Mouse (Mus musculus) layer of hippocampus, adult 2 months (tissue): ENCODE measurements around the gene Elof1. TPM values are rescaled to one million over a fixed set of nuclear protein-coding genes. Genes with fewer than 3 reads are reported as not detected.

ENCODE experiments used
- DNase-seq, 2 experiments: peaks; one replicate each; pipeline ENCODE4 v3.0.0; 2022; ENCODE audit warnings: low spot score in 2 of 2
- H3K27ac ChIP-seq: fragments of 200-600 bp; 2 replicates; pipeline ENCODE4 v1.8.1; 2022
- H3K4me3 ChIP-seq: fragments of 200-600 bp; 2 replicates; pipeline ENCODE4 v1.8.1; 2022; ENCODE audit warnings: mild to moderate bottlenecking
- CTCF ChIP-seq: fragments of 200-600 bp; conservative IDR thresholded peaks from 2 replicates; pipeline ENCODE4 v1.8.1; 2022; ENCODE audit warnings: antibody characterized with exemption, mild to moderate bottlenecking, moderate library complexity
- total RNA-seq, 2 experiments: library from RNA; stranded (reverse); gene quantifications; 2 replicates each; pipeline ENCODE4 v1.2.3; 2021

Gene Elof1
- total RNA-seq, 2 experiments from 2014 or later: 54.6 to 54.8 TPM

DNA sequence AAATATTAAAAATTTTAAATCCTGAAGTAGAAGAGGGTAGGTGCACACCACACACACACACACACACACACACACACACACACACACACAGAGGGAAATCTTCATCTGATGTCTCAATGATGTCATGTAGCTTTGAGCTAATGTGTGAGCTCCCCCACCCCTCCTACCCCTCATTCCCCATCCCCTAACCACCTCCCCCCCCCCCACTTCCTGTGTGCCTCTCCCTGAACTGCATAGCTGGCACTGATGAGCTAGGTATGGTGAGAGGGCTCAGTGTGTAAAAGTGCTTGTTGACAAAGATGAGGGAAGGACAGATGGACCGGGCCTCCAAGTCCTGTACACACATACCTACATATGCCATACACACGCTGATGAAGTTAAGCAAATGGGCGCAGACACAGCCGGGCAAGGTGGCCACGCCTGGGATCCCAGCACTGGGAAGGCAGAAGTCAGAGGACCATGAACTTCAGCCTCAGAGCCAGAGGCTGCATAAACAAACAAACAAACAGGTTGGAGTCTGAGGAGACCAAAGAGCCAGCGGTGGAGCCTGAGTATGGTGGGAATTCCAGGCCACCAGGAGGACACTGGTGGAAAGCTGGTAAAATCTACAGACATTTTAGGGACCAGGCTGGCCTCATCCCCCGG, 17.4 kb upstream of the Elof1 start:
- TF ChIP-seq CTCF: no peak
- Histone ChIP-seq H3K27ac (no peak overlapping the region), H3K4me3 (no peak overlapping the region)
- DNase-seq: no peak

DNA sequence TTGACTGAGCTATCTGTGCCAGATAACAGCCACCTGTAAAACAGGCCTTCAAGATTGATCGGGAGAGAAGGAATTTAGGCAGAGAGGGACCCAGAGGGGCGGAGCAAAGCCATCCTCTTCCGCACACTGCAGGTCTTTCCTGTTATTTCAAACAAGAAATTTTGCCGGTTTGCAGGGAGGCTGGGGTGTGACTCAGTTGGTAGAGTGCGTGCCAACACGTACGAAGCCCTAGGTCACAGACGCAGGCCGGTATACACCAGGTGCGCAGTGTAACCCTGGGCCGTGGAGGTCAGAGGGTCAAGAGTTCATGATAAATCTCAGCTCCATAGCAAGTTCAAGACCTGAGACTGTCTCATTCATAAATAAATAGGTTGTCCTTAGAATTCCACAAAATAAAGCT, 15.2 kb upstream of the Elof1 start:
- DNase-seq: no peak
- no peak overlapping the region for H3K4me3 ChIP-seq
- no peak for TF ChIP-seq CTCF
- H3K27ac ChIP-seq: no peak overlapping the region

DNA sequence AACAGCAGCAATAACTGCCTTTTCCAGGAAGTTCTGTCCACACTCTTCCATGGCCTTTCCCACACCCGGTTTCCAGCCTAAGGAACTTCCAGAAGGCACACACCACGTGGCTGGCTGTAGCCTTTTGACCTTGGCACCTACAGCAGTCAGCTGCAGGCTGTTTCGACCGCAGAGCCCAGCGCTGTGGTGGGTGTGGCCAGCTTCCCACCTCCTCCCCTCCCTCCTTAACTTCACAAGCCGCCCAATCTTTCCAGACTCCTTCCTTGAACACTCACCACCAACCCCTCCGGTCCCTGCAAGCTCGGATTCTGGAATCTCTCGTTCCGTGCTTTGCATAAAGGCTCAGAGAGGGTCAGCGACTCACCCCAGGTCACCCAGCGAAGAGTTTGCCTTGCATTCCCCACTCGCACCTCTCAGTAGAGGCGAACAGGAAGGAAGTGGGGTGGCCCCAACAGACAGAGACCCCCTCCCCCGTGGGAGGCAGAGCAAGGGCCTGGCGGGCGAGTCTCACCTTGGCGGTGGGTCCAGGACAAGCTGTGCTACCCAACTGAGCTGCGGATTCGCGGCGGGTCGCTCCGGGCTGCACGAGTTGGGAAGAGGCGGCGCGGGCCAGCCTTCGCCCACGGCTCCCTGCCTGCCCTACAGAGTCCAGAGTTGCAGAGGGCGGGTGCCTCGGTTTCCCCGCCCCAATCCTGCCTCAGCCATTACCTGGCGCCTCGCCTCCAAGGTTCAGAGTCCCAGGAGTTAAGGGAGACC, 14.4 kb upstream of the Elof1 start:
- no peak for TF ChIP-seq CTCF
- no peak overlapping the region for H3K27ac ChIP-seq
- peak overlapping the region; percentile 34 for H3K4me3 ChIP-seq
- DNase-seq: no peak

GRCm38 (mm10) chr9:22125246-22126027, 8.5 kb upstream of the Elof1 start:
- no peak for TF ChIP-seq CTCF

GRCm38 (mm10) chr9:22124169-22124568, 7.2 kb upstream of the Elof1 start:
- Histone ChIP-seq H3K27ac (no peak overlapping the region), H3K4me3 (no peak overlapping the region)
- no peak for DNase-seq
- TF ChIP-seq CTCF: no peak

More at GRCm38 (mm10) chr9:22125246-22126027, 8.5 kb upstream of the Elof1 start:
- no peak for DNase-seq
- H3K4me3 ChIP-seq: no peak overlapping the region
- no peak overlapping the region for H3K27ac ChIP-seq

DNA sequence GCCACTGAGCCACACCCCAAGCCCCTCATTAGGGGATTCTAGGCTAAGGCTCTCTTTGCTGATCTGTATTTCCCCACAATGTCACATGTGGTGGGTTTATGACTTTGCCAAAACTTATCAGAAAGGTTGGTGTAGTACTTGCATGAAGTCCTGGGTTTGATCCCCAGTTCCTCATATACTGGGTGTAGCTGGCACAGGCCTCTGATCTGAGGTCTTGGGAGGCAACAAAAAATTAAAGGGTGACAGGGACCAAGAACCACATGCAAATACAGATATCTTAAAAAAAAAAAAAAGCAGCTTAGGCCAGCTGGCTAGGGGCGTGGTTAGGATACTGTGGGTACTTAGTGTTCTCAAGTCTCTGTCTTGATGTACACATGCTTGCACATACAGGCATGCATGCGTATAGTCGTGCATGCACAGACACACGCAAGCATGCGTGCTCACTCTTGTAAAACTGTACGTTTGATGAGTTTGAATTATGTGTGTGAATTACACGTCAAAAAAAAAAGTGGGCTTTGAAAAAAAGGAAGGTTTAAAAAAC, 6.2 kb upstream of the Elof1 start:
- Histone ChIP-seq H3K4me3 (no peak overlapping the region), H3K27ac (no peak overlapping the region)
- TF ChIP-seq CTCF: no peak
- no peak for DNase-seq

DNA sequence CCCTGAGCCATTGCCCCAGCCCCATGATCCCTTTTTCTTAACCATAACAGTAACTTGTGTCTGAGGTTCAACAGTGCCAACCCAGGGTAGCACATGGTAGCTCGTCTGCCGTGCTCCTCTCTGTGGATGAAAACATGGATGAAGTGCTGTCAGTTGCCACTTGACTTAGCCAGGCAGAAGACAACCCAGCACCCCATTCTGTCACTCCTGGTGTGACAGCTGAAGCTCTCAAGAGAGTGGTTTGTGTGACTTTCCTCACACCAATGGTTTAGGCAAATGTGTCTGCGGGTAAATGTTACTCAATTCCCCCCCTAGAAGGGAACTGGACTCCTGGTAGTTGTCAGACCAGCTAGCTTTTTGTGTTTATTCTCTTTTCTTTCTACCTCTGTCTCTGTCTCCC, 5.0 kb upstream of the Elof1 start:
- DNase-seq: no peak
- H3K4me3 ChIP-seq: no peak overlapping the region
- no peak for TF ChIP-seq CTCF
- no peak overlapping the region for H3K27ac ChIP-seq

- no peak overlapping the region for H3K4me3 ChIP-seq
- no peak for DNase-seq
- H3K27ac ChIP-seq: no peak overlapping the region
- no peak for TF ChIP-seq CTCF
Measured at GRCm38 (mm10) chr9:22121545-22121944, 4.6 kb upstream of the Elof1 start.

- no peak for TF ChIP-seq CTCF
- DNase-seq: peak in 1 of 2 experiments; percentile 29
- H3K4me3 ChIP-seq: no peak overlapping the region
- peak overlapping the region; percentile 55; the same call in 1 of the 2 replicates for H3K27ac ChIP-seq
Measured at GRCm38 (mm10) chr9:22119543-22119942, 2.6 kb upstream of the Elof1 start.

DNA sequence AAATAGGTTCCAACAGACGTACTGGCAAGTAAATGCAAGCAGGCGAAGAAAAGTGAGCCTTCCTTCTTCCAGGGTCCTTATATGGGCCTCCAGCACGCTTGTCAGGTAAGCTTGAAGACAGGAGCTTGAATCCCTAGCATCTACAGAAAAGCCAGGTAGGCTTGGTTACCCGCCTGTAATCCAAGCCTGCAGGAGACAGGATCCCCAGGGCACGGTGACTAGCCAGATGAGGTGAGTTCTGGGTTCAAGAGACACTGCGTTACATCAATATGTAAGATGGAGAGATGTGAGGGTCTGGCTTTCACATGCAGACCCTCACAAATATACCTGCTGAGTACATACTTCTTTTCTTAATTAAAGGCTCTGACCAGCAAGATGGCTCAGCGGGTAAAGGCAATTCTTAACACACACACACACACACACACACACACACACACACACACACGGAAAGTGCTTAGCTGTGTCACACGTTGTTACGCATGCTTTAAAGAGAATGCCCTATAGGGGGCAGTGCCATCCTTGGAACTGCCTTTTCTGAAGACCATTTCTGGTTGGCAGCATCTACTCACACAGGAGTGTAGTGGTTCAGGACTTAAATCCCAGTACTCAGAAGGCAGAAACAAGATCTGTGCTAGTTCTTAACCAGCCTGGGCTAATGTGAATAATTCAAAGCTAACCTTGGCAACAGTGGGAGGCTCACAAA, 933 bp upstream of the Elof1 start:
- Histone ChIP-seq H3K4me3 (peak overlapping the region; percentile 76), H3K27ac (peak overlapping the region; percentile 96)
- peak; percentile 42 to 55 for DNase-seq
- TF ChIP-seq CTCF: peak; percentile 68

DNA sequence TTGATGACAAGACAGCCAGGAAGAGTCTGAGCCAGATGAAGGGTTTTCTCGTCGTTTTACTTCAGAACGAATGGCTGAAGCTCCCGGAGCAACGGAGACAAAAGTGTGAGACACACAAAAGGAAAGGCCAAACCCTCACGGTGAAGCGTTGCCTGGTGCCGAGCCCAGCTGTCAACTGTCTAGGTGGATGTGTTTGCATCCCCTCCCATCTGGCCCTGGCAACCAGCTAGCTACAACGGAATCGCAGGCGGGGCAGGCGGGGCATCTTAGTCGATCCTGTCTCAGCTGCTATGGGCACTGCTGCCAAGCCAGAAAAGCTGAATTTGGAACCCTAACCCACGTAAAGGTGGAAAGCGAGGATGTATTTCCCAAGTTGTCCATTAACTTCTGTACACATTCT, 886 bp downstream of the Elof1 start:
- DNase-seq: no peak
- TF ChIP-seq CTCF: no peak
- Histone ChIP-seq H3K4me3 (peak overlapping the region; percentile 76), H3K27ac (no peak overlapping the region)

GRCm38 (mm10) chr9:22115635-22116034, 1.3 kb downstream of the Elof1 start:
- DNase-seq: no peak
- Histone ChIP-seq H3K4me3 (peak overlapping the region; percentile 76), H3K27ac (no peak overlapping the region)
- TF ChIP-seq CTCF: no peak
